Mouse (Mus musculus): ENCODE data around the gene Poglut1.
"Not testable (repeated sequence)": the region's sequence is repeated elsewhere in the genome, so short reads cannot be mapped to it uniquely, and the experiment has no call there.

Poglut1 gene

DNA sequence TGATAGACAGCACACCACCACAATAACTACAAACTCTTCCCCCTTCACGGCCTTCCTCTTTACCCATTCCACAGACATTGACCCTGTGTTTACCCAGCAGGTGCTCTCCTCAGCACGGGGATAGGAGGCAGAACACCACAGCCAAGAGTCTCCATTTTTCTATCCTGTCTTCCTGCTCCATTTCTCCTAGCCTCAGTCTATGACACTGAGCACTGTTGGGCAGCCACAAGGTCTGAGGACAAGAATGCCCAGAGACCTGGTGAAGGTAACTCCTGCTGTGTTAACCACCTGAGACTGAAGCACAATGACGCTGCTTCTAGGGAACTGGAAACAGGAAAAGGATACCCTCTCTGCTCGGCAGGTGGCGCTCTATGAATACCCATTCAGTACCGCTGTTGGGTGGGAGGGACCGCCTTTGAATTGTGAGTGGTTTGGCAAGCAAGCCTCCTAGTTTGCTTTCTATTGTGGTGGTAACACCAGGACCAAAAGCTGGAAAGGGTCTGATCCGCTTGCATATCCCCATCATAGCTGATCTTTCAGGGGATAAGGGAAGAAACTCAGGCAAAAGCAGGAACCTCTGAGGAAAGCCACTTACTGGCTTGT lies 13.4 kb downstream of the Poglut1 start:
- peak; percentile 60 to 64 for DNase-seq

- DNase-seq, result no peak
Observed at GRCm38 (mm10) chr16:38526264-38526663, 23.8 kb downstream of the Poglut1 start.

DNA sequence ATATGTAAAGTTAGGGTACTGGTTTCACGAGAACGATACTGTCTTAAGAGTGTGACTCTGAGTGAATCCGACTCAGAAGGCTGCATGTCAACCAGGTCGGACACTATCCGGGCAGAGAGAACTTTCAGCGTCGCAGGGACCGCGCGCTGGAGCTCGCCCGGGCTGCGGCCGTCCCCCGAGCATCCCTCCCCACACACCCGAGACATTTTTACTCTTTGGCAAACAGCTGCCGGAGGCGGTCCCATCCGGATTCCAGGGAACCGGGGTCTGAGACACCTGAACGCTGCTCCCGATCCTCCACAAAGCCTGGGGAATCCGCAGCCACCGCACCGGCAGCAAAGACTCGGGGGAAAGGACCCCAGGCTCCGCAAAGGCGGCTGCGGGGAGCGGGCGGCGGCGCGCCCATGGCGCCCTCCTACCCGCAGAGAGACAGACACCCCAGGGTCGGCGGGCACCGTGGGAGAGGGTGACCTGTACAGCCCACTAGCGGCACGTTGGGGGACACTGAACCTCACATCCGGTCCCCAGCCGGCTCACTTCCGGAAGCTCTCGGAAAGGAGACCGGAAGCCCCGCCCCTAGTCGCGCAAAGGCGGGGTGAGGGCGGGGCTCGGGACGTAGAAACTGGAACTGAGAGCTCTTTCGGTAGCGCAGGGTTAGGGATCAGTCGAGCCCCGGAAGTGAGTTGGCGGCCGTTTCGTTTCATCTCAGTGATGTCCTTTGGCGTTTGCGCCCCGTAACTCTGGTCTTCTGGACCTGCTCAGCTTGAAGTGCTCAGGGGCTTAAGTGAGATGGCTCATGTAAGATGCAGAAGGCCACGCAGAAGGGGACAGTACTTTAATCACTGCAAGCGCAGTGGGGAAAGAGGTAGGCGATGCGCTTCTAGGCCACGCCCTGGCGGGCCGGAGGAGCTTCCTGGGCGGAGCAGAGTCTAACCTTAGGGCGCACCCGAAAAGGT lies 27.7 kb downstream of the Poglut1 start, which contains the start of gene Timmdc1:
TSS of gene Timmdc1 (minus strand) at position 535 of the 956 bp plus-strand sequence.
- DNase-seq, result peak; percentile 95 to 97

DNA sequence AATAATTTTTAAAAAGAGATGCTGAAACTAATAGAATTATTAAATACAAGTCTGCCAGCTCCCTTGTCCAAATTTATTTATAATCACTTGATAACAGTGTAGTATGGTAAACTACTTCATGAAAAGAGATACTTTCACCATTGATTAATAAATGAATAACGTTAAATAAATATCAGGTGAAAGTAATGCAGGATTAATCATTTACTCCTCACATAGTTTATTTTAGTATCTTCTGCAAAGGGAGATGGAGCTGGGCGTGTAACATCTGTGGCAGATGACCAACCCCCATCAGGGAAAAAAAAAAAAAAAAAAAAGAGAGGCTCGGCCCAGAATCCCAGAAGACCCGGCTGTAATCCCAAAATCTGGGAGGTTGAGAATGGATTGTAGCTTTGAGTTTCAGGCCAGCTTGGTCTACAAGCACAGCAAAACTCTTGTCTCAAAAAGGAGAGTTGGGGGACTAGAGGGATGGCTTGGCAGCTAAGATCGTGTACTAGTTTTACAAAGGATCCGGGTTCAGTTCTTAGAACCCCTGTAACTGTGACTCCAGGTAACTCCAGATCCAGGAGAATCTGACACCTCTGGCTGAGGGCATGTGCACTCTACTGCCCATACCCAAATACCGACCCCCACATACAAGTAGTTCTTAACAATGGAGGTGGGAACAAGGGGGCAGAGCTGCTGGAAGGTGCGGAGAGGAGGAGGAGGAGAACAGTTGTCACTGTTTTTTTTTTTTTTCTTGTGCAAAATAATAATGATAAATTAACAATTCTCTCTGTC lies 28.7 kb downstream of the Poglut1 start:
- no peak for DNase-seq

DNA sequence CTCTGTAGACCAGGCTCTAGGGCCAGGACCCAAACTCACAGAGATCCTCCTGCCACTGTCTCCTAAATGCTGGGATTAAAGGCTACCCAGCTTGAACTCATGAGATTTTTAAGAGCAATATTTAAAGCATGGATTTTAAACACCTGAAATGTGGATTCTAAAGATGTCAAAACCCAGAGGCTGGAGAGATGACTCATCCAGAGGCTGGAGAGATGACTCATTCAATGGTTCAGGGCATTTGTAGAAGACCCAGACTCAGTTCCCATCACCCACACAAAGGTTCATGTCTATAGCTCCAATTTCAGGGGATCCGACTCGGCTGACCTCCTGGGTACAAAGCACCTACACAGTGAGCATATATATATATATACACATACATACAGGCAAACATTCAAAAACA lies 30.9 kb downstream of the Poglut1 start:
- no peak for DNase-seq

GRCm38 (mm10) chr16:38510846-38511245 lies 39.2 kb downstream of the Poglut1 start:
- DNase-seq, result no peak

DNA sequence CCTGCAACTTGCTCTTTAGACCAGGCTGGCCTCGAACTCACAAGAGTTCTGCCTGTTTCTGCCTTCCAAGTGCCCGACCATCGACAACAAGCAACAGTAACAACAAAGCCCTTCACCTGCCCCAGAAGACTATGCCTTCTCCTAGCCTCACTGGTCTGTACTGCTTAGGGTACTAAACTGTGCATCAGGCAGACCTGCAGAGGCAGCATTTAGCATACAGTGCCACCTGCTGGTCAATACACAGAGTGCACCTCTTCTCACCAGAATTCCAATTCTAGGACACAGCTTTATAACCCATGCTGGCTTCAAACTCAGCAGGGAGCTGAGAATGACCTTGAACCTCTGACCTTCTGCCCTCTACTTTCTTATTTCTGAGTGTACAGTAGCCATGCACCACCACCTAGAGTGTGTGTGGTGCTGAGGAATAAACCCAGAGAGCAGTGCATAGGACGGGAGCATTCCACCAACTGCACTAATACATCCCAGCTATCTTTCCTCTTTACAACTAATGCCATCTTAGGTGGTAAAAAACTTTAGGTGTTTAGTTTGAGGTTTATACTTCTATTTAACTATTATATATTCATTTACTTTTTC lies 43.9 kb downstream of the Poglut1 start:
- peak; percentile 62 to 71 for DNase-seq

DNA sequence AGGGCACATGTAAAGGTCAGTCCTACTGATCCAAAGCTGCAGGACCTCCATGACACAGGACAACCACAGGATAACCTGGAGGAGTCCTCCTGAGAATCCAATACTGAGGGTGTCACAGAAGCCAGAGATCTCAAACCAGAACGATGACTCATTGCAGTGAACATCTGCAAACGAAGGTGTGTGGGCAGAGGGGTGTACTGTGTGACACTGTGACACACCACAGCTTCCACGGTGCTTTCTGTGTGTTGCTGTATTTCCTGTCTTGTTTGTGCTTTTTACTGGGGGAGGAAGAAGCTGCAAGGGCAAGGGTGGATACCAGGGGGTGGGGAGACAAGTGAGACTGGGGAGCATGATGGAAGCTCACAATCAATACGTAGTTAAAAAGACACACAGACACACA lies 46.5 kb downstream of the Poglut1 start:
- DNase-seq, result no peak

DNA sequence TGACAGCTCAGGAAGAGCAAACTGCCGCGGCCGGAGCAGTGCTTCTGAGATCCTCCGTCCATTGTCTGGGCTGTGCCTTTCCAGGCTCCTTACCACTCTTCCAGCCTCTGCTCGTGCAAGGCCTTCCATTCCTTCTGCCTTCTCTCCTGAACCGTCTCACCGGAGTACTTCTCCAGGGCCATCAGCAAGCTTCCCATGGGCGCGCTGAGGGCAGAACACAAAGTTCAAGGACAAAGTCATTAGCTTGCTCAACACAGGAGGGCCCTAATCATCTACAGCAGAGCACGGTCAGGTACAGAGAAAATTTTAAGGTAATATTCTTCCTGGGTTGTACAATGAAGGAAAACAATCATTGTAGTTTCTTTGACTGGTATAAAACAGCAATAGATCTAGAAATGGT lies 47.6 kb downstream of the Poglut1 start:
- no peak for DNase-seq

DNA sequence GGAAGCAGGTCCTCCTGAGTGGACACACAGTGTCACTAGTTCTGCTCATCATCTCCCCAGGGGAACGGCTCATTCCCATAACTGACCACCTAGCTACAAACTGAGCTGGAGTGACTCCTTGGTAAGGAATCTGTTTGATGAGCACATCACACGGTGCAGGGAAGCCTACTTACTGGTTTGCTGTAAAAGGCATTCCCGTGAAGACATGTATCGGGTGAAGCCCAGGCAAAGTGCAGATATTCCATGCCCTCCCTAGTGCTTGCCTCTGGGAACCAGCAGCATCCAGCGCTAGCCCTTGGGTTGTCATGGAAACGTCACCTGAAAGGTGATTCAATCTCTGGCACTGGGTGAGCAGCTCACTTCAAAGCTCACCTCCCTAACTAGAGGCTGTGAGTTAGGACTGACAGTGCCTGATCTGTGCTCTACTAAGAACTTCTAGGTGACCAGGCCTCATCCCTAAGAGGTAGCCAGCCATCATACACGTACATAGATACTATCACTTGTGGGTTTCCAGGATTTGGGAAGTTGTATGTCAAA lies 53.4 kb downstream of the Poglut1 start:
- no peak for DNase-seq

GRCm38 (mm10) chr16:38493890-38494289 lies 56.2 kb downstream of the Poglut1 start:
- DNase-seq, result no peak

GRCm38 (mm10) chr16:38492551-38492950 lies 57.5 kb downstream of the Poglut1 start:
- DNase-seq, result no peak

- no peak for DNase-seq
Observed at GRCm38 (mm10) chr16:38483582-38484309, 66.3 kb downstream of the Poglut1 start.

GRCm38 (mm10) chr16:38482780-38483562 lies 67.1 kb downstream of the Poglut1 start:
- peak; percentile 19 to 36 for DNase-seq

GRCm38 (mm10) chr16:38481327-38481726 lies 68.7 kb downstream of the Poglut1 start:
- DNase-seq, result no peak

GRCm38 (mm10) chr16:38478296-38478695 lies 71.8 kb downstream of the Poglut1 start:
- no peak for DNase-seq

DNA sequence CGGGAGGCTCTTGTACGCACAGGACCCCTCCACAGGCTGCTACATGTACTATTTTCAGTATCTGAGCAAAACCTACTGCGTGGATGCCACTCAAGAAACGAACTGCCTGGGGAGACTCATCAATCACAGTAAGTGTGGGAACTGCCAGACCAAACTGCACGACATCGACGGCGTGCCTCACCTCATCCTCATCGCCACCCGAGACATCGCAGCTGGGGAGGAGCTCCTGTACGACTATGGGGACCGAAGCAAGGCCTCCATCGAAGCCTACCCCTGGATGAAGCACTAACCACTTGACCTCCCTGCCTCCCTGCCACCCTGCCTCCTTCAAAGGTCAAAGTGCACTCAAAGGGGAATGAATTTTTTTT lies 72.8 kb downstream of the Poglut1 start:
- DNase-seq, result not testable (repeated sequence)

DNA sequence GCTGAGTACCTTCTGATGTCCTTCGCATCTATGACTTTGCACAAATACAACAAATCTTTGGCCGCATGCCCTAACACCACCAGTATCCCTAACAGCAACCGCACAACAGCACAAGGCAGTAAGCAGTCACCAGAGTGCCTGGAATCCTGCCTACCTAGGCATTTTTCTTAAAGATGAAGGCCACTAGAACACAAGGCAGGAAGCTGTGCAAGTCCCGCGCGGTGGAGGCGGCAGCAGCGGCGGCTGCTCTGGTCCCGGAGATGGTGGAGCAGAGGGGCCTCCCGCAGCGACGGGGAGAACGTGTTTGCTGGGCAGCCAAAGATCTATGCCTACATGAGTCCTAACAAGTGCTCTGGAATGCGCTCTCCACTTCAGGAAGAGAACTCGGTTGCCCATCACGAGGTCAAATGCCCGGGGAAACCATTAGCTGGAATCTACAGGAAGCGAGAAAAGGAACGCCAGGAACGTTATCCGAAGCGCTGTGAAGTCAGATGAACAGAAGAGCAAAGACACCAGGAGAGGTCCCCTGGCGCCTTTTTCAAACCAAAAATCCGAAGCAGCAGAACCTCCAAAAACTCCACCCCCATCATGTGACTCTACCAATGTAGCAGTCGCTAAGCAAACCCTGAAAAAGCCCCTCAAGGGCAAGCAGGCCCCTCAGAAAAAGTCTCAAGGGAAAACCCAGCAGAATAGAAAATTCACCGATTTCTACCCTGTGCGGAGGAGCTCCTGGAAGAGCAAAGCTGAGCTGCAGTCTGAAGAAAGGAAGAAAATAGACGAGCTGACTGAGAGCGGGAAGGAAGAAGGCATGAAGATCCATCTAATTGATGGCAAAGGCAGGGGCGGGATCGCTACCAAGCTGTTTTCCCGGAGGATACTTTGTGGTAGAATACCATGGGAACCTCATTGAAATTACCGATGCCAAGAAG lies 73.5 kb downstream of the Poglut1 start:
- DNase-seq, result peak; percentile 44 to 45

DNA sequence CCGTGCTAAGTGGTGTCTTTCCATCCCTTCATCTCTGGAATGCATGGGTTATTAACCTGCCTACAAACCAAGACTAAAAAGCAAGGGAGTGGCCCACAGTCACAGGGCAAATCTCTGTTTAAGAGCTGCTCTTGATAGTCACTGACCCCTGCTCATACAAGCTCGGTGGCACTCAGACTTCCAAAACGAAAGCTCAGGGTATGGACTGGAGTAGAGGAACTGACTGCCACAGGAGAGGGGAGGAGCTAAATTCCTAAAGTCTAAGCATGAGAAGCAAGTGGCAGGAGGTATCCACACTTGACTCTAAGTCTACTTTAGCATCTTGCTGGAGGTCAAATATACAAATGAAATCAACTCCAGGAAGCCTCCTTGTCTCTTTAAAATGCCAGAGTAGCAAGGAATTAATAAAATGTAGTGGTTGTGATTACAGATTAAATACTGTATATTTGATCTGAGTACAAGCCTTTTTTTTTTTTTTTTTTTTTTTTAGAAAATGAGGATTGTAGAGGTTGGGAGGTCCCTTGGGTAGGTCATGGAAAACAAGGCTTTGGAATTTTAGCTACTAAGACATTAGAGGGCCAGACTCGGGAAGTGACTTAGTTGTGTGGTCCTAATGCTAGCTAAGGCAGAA lies 74.3 kb downstream of the Poglut1 start:
- DNase-seq, result no peak

Data from cerebellum, postnatal 36 days (tissue).